Mouse (Mus musculus) midbrain, embryonic 14.5 days (tissue): ENCODE measurements at regions not wholly inside any gene's neighbourhood (a gene's known extent, or its start where the extent isn't known, plus 50 kb on each side); places are given as distances from the start of the nearest gene placed in this dataset.

Experiments
- ATAC-seq: fragments of 200-750 bp; cut with Nextera tagmentation; 2 replicates; pipeline ENCODE4 v1.8.0; 2017; ENCODE audit warnings: moderate number of reproducible peaks, moderate library complexity; ENCODE audit not compliant: low FRiP score, low TSS enrichment
- DNase-seq: peaks from one replicate; pipeline ENCODE4 v3.0.0-alpha.2; 2015
- H3K27ac ChIP-seq: fragments of 300-500 bp; sonication (generic); replicated peaks from 2 replicates; pipeline ENCODE4 v1.5.1; 2014; ENCODE audit warnings: mild to moderate bottlenecking, low read depth, low read length, moderate library complexity
- H3K27me3 ChIP-seq: fragments of 300-500 bp; sonication (generic); 2 replicates; pipeline ENCODE4 v1.6.1; 2014; ENCODE audit warnings: low read length, control low read depth, mixed read lengths; ENCODE audit not compliant: control insufficient read depth, insufficient read depth
- H3K36me3 ChIP-seq: fragments of 300-500 bp; sonication (generic); 2 replicates; pipeline ENCODE4 v1.6.1; 2014; ENCODE audit warnings: low read length, control low read depth; ENCODE audit not compliant: control insufficient read depth, insufficient read depth
- H3K4me1 ChIP-seq: fragments of 300-500 bp; sonication (generic); 2 replicates; pipeline ENCODE4 v1.6.1; 2014; ENCODE audit warnings: mild to moderate bottlenecking, antibody characterized with exemption, low read length, control low read depth; ENCODE audit not compliant: control insufficient read depth, insufficient read depth
- H3K4me2 ChIP-seq: fragments of 300-500 bp; sonication (generic); 2 replicates; pipeline ENCODE4 v1.6.1; 2014; ENCODE audit warnings: mild to moderate bottlenecking, low read length, moderate library complexity
- H3K4me3 ChIP-seq: fragments of 300-500 bp; sonication (generic); replicated peaks from 2 replicates; pipeline ENCODE4 v1.5.1; 2014; ENCODE audit warnings: low read depth, low read length
- H3K9ac ChIP-seq: fragments of 300-500 bp; sonication (generic); replicated peaks from 2 replicates; pipeline ENCODE4 v1.6.1; 2014; ENCODE audit warnings: mild to moderate bottlenecking, low read length, moderate library complexity
- H3K9me3 ChIP-seq: fragments of 300-500 bp; sonication (generic); 2 replicates; pipeline ENCODE4 v1.6.1; 2016; ENCODE audit warnings: low read length, control low read depth, mixed read lengths; ENCODE audit not compliant: control insufficient read depth
- WGBS: fragments of 180-500 bp; shearing (Covaris S2); extraction: QIAGEN DNeasy Blood & Tissue Kit; methylation state at CpG from one replicate; pipeline ENCODE4 v1.1.7; 2014; 5-methylcytosine and 5-hydroxymethylcytosine counted together

DNA sequence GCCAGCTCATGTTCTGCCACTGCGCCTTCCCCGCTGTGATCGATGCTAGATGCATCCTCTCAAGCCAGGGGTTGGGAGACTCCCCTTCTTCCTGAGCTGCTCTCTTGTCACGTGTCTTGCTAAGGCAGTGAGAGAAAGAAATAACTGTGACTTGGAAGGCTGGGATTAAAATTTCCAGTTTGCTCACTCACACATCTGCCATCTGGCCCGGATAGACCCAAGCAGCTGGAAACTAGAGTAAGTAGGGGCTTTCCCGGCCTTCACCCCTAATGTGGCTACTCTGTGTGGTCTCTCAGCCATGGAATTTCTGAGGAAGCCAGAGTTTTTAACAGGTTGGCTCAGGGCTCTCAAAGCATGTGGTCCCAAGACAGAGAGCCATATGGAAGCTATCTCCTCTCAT lies 206.6 kb upstream of the Bcor start:
- Histone ChIP-seq H3K9ac (no peak overlapping the region), H3K4me3 (no peak overlapping the region), H3K4me2 (no peak overlapping the region), H3K4me1 (no peaks in the 10 kb centered on the region), H3K36me3 (no peaks in the 10 kb centered on the region), H3K27me3 (no peaks in the 10 kb centered on the region), H3K9me3 (no peaks in the 10 kb centered on the region), H3K27ac (no peak overlapping the region)
- no peak for DNase-seq
- WGBS: 80% methylated on average over 6 of the region's 6 CpGs
- ATAC-seq: no peak

DNA sequence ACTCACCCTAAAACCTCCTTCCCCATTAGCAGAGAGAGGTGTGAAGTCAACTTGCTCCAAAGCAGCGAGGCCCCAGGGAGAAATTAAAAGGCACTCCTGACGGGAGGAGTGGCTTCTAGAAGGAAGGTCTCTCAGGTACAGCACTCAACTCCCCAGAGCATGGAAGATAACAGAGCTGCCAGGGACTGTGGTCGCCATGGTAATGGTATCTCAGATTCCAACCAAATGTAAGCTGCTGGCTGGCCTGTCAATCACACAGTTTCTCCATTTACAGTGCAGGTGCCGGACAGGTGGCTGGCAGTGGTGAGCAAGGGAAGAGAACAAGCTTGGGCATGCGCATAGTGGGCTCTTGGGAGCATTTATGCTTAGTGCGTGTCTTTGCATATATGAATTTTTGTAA lies 213.5 kb upstream of the Bcor start:
- no peaks in the 10 kb centered on the region for H3K9me3 ChIP-seq

DNA sequence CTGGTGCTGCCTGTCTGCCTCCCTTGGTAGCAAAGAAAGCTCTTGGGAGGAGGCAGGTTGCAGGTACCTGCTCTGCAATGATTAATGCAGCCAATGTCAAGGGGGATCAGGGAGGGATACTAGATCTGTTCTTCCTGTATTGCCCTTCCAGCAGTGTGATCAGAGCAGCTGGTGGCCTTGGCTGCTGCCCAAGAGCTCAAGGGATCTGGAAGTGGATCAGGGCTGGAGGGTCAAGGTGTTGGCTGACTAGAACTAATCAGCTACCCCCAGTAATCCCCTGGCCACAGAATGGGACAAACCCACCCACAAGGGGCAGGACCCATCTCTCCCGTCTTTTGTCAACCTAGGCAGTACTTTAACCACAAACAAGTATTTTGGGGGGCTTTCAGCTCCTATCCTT lies 211.8 kb upstream of the Atp6ap2 start:
- no peaks in the 10 kb centered on the region for H3K27me3 ChIP-seq
- H3K36me3 ChIP-seq: no peaks in the 10 kb centered on the region
- ATAC-seq (no peak), DNase-seq (no peak)
- H3K4me1 ChIP-seq: 0 out of 2 replicates have a peak, but pooled peaks cover 5% of the 10 kb centered on the region
- no peak overlapping the region for H3K27ac ChIP-seq
- no peaks in the 10 kb centered on the region for H3K9me3 ChIP-seq
- H3K4me3 ChIP-seq: no peak overlapping the region
- WGBS: 63% methylated on average over 1 of the region's 1 CpGs
- no peak overlapping the region for H3K9ac ChIP-seq
- no peak overlapping the region for H3K4me2 ChIP-seq

More for the DNA sequence above, 213.5 kb upstream of the Bcor start:
- H3K4me1 ChIP-seq: 0 out of 2 replicates have a peak, but pooled peaks cover 5% of the 10 kb centered on the region
- no peak overlapping the region for H3K27ac ChIP-seq
- no peak overlapping the region for H3K9ac ChIP-seq
- no peak for ATAC-seq
- DNase-seq: peak; percentile 29
- H3K27me3 ChIP-seq: no peaks in the 10 kb centered on the region
- H3K4me3 ChIP-seq: no peak overlapping the region
- no peak overlapping the region for H3K4me2 ChIP-seq
- 67% methylated on average over 6 of the region's 6 CpGs for WGBS
- H3K36me3 ChIP-seq: no peaks in the 10 kb centered on the region

DNA sequence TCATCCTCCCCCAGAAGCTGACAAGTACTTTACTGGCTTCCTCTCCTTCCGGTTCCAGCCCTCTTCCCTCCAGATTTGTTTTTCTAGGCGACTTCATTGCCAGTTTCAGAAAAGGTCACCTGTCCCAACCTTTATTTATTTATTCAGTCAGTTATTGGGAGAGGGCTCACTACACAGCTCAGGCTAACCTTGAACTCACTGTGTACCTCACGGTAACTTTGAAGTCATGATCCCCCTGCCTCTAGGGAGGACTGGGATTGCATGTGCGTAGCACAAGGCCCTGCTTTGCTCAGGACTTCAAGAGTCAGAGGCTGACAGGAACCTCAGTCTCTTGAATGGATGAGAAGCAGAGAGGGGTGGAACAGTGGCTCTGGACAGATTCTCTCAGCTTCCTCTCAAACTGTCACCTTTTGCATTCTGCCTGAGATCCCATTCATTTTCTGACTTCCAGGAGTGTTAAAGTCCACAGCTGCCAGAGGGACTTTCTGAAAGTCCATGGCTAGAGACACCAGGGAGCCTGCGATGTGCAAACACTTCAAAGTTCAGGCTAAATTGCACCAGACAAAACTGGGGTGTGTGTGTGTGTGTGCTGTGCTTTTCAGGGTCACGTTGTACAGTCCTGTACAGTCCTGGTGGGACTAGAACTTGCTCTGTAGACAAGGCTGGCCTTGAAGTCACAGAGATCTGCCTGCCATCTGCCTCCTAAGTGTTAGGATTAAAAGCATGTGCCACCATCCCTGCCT lies 211.2 kb upstream of the Atp6ap2 start:
- no peak for ATAC-seq
- Histone ChIP-seq H3K4me1 (0 out of 2 replicates have a peak, but pooled peaks cover 5% of the 10 kb centered on the region), H3K27me3 (no peaks in the 10 kb centered on the region), H3K4me3 (no peak overlapping the region), H3K4me2 (no peak overlapping the region), H3K36me3 (no peaks in the 10 kb centered on the region), H3K9me3 (no peaks in the 10 kb centered on the region), H3K9ac (no peak overlapping the region), H3K27ac (no peak overlapping the region)
- 79% methylated on average over 6 of the region's 6 CpGs for WGBS
- DNase-seq: no peak

DNA sequence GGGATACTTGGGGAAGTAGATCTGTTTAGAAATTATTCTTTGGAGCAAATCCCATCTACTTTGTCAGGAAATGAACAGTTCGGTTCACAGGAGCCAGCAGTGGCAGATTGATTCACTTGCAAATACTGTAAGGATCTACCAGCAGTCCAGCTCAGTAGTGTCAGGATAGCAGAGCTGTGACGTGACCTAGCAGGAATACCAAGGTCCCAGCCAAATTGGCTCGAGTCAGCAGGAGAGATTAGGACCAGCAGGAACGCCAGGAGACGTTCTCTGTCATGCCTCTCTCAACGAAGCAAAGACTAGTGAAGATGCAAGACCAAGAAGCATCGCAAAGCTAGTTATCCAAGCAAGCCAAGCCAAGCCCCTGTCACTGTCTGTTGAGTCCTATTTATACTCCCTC lies 210.2 kb upstream of the Atp6ap2 start:
- Histone ChIP-seq H3K4me2 (no peak overlapping the region), H3K27me3 (no peaks in the 10 kb centered on the region), H3K36me3 (no peaks in the 10 kb centered on the region), H3K4me3 (no peak overlapping the region), H3K9me3 (no peaks in the 10 kb centered on the region), H3K9ac (no peak overlapping the region), H3K4me1 (0 out of 2 replicates have a peak, but pooled peaks cover 5% of the 10 kb centered on the region), H3K27ac (no peak overlapping the region)
- no peak for DNase-seq
- ATAC-seq: no peak
- WGBS: 86% methylated on average over 7 of the region's 7 CpGs

DNA sequence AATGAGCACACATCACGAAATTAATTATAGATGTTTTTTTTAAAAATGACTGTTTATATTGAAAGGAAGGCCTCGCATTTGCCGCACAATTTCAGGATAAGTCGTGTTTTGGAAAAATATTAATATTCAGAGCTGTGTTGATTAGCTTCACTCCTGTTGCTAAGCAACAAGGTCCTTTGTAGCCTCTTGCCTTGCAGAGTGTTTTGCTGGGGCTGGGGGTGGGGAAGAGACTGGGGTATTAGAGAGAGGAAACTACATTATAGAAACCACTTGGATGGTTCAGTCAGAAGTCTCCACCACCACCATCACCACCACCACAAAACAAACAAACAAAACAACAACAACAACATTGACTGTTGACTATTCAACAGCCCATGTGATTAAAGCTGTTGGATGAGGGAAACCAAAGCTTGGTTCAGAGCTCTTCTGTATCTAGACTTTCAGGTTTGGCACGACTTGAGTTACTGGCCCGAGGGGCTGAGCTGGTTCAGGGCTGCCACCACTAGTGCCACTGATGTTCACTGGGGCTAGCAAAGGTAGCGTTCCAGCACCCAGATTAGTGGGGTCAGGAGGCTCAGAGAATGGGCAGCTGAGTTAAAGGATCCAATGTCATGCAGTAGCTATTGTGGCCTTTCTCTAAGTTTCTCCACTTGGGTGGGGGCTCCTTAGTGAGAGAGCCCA lies 195.3 kb upstream of the Atp6ap2 start:
- no peak overlapping the region for H3K4me3 ChIP-seq
- H3K9ac ChIP-seq: no peak overlapping the region
- H3K27ac ChIP-seq: peak overlapping the region; percentile 52; the same call in 1 of the 2 replicates
- peaks cover 5% of the 10 kb centered on the region for H3K4me1 ChIP-seq
- H3K36me3 ChIP-seq: no peaks in the 10 kb centered on the region
- H3K9me3 ChIP-seq: no peaks in the 10 kb centered on the region
- peak; percentile 76 for DNase-seq
- no peaks in the 10 kb centered on the region for H3K27me3 ChIP-seq
- no peak overlapping the region for H3K4me2 ChIP-seq
- peak; percentile 57; the same call in 1 of the 2 replicates for ATAC-seq
- WGBS: 52% methylated on average over 7 of the region's 7 CpGs

DNA sequence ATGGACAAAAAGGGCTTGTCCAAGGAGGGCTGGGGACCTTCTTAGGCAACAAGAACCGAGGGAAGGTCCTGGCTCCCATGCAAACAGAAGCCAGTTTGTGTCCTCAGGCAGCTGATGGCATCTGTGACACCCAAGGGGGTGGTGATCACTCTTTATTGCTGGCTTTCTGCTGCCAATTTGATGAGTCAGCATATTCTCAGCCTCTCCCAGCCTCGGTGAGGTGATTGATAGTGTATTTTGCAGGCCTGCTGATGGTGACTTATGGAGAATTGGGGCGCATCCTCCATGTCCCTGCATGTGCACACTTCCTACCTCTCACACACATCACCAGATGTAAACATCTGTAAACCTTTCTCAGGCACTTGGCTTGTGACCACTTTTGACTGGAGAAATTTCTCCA lies 178.3 kb upstream of the Atp6ap2 start:
- Histone ChIP-seq H3K36me3 (no peaks in the 10 kb centered on the region), H3K4me2 (no peak overlapping the region), H3K27me3 (no peaks in the 10 kb centered on the region), H3K27ac (no peak overlapping the region), H3K9me3 (no peaks in the 10 kb centered on the region), H3K9ac (no peak overlapping the region), H3K4me3 (no peak overlapping the region), H3K4me1 (no peaks in the 10 kb centered on the region)
- 77% methylated on average over 3 of the region's 3 CpGs for WGBS
- no peak for ATAC-seq
- no peak for DNase-seq

DNA sequence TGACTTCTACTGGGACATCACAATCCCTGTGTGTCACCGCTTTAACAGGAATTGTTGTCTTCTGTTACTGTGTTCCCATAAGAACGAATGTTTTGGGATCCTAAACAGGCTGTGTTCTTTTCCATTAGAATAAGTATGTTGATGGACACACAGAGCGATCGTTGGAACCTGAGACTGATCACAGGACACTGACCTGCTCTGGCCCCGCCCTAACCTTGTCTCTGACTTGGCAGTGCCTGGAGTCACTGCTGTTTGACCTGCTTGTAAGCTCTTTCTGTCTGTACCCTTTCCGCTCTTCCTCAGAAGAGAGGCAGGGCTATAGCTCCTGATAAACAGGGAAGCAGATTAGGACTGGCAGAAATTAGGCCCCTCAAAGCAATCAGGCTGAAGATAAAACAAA lies 162.0 kb upstream of the Atp6ap2 start:
- no peak overlapping the region for H3K4me3 ChIP-seq
- H3K36me3 ChIP-seq: no peaks in the 10 kb centered on the region
- no peak overlapping the region for H3K9ac ChIP-seq
- DNase-seq: no peak
- WGBS: 80% methylated on average over 6 of the region's 6 CpGs
- no peak overlapping the region for H3K4me2 ChIP-seq
- no peak for ATAC-seq
- H3K27me3 ChIP-seq: no peaks in the 10 kb centered on the region
- H3K27ac ChIP-seq: no peak overlapping the region
- no peaks in the 10 kb centered on the region for H3K4me1 ChIP-seq
- no peaks in the 10 kb centered on the region for H3K9me3 ChIP-seq

DNA sequence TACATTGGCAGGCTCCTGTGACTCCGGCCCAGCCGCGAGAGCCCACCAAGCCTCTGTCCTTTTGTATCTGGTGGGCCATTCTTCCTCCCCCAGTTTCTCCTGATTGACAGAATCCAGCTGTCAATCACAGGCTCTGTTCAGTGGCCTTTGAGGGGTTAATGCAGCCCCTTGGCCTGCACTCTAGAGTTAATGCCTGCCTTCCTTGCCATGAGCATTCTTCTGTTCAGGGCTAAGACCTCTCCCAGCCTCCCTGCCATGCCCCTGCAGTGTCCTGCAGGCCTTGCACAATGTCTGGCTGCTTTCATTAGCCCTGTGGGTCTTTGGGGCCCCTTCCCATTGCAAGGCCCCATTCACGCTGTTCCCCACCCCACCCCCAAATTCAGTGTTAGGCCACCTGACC lies 160.9 kb upstream of the Atp6ap2 start:
- no peak for ATAC-seq
- Histone ChIP-seq H3K36me3 (no peaks in the 10 kb centered on the region), H3K9me3 (no peaks in the 10 kb centered on the region), H3K9ac (no peak overlapping the region), H3K4me3 (no peak overlapping the region), H3K4me2 (no peak overlapping the region), H3K27ac (no peak overlapping the region), H3K27me3 (no peaks in the 10 kb centered on the region), H3K4me1 (no peaks in the 10 kb centered on the region)
- no peak for DNase-seq
- WGBS: 31% methylated on average over 4 of the region's 4 CpGs
